Mouse (Mus musculus): ENCODE results near the gene Usp35. TPM values are rescaled to one million over a fixed set of nuclear protein-coding genes. Genes with fewer than 3 reads are reported as not detected.
A peak's percentile ranks its signal among the peaks of the same experiment; 100 is the strongest.

The Usp35 gene
- total and polyA plus RNA-seq, 3 experiments: 0.58 to 2.2 TPM; not detected in 1

- Histone ChIP-seq H3K9ac (ENCODE audit: control insufficient read depth, low read depth, low read length, poor library complexity, severe bottlenecking) (no peak overlapping the region), H3K36me3 (ENCODE audit: control insufficient read depth in 1 of 2, insufficient read depth in 2 of 2, low read length in 2 of 2) (peaks cover 0 to 12% of the 10 kb centered on the region in 2 experiments; a peak in 2 of 4 replicates), H3K27me3 (ENCODE audit: control insufficient read depth in 1 of 2, insufficient read depth in 2 of 2, low read length in 2 of 2) (no peaks in the 10 kb centered on the region), H3K27ac (ENCODE audit: control insufficient read depth, low read depth, low read length) (no peak overlapping the region), H3K79me2 (ENCODE audit: control insufficient read depth, insufficient read depth, low read length, poor library complexity) (no peaks in the 10 kb centered on the region), H3K4me3 (ENCODE audit: control insufficient read depth in 1 of 2, insufficient read depth in 1 of 2, low read depth in 2 of 2, low read length in 2 of 2) (no peak overlapping the region), H3K9me3 (replicated peaks; ENCODE audit: insufficient read depth, low read length) (no peaks in the 10 kb centered on the region), H3K4me1 (ENCODE audit: control insufficient read depth in 1 of 2, insufficient read depth in 2 of 2, low read length in 2 of 2) (peaks cover 10 to 21% of the 10 kb centered on the region in 2 experiments)
- peak; percentile 49 for DNase-seq (ENCODE audit: low read depth, low spot score)
- TF ChIP-seq TCF12 (IDR thresholded peaks at IDR 0.05; ENCODE audit: low read depth, low read length) (peak; percentile 45), USF1 (IDR thresholded peaks at IDR 0.05; ENCODE audit: low read depth, low read length) (no peak), KAT2A (conservative IDR thresholded peaks at IDR 0.05; ENCODE audit: low read depth, low read length) (no peak), CHD2 (IDR thresholded peaks at IDR 0.05; ENCODE audit: low read length) (no peak), UBTF (IDR thresholded peaks at IDR 0.05; ENCODE audit: borderline replicate concordance, insufficient read depth, low read depth, low read length) (no peak), MAFK (IDR thresholded peaks at IDR 0.05; ENCODE audit: borderline replicate concordance, low read depth, low read length) (no peak), MXI1 (IDR thresholded peaks at IDR 0.05; ENCODE audit: low read depth, low read length) (no peak), MEF2A (IDR thresholded peaks at IDR 0.05; ENCODE audit: extremely low read depth, insufficient replicate concordance, low read depth, low read length, poor library complexity, severe bottlenecking) (no peak), JUND (IDR thresholded peaks at IDR 0.05; ENCODE audit: low read depth, low read length) (no peak), CHD1 (IDR thresholded peaks at IDR 0.05; ENCODE audit: low read depth, low read length) (no peak), GATA1 (IDR thresholded peaks at IDR 0.05; ENCODE audit: low read depth, low read length) (0 out of 2 replicates have a peak, but pooled peaks have one; percentile 11), EP300 (IDR thresholded peaks at IDR 0.05; ENCODE audit: low read depth in 1 of 2, low read length in 2 of 2) (peak in 1 of 2 experiments; percentile 47; a peak in 1 of 4 replicates), TAL1 (IDR thresholded peaks at IDR 0.05; ENCODE audit: low read length) (no peak), HCFC1 (IDR thresholded peaks at IDR 0.05; ENCODE audit: low read depth, low read length) (no peak), SIN3A (IDR thresholded peaks at IDR 0.05; ENCODE audit: low read length) (no peak), CTCF (IDR thresholded peaks at IDR 0.05 in 2 of 3, conservative IDR thresholded peaks at IDR 0.05 in 1 of 3; ENCODE audit: control insufficient read depth in 1 of 3, insufficient read depth in 1 of 3, low read depth in 2 of 3, low read length in 3 of 3, poor library complexity in 1 of 3, severe bottlenecking in 1 of 3) (no peak), ZNF384 (IDR thresholded peaks at IDR 0.05; ENCODE audit: low read depth, low read length) (peak; percentile 78), NELFE (IDR thresholded peaks at IDR 0.05; ENCODE audit: low read depth, low read length) (no peak), MAZ (IDR thresholded peaks at IDR 0.05; ENCODE audit: low read depth, low read length) (no peak), POLR2AphosphoS2 (IDR thresholded peaks at IDR 0.05; ENCODE audit: low read length) (no peak)
Observed at GRCm38 (mm10) chr7:97346822-97347166, 15.0 kb upstream of the Usp35 start.

- no peak for DNase-seq (ENCODE audit: low read depth, low spot score)
- H3K27ac ChIP-seq (ENCODE audit: control insufficient read depth, low read depth, low read length): no peak overlapping the region
- no peaks in the 10 kb centered on the region for H3K9me3 ChIP-seq (replicated peaks; ENCODE audit: insufficient read depth, low read length)
- H3K79me2 ChIP-seq (ENCODE audit: control insufficient read depth, insufficient read depth, low read length, poor library complexity): no peaks in the 10 kb centered on the region
- TF ChIP-seq SMC3 (IDR thresholded peaks at IDR 0.05; ENCODE audit: low read depth, low read length) (no peak), HCFC1 (IDR thresholded peaks at IDR 0.05; ENCODE audit: low read depth, low read length) (no peak), ZNF384 (IDR thresholded peaks at IDR 0.05; ENCODE audit: low read depth, low read length) (no peak), CHD2 (IDR thresholded peaks at IDR 0.05; ENCODE audit: low read length) (no peak), TAL1 (IDR thresholded peaks at IDR 0.05; ENCODE audit: low read length) (no peak), MYB (IDR thresholded peaks at IDR 0.05; ENCODE audit: low read depth, low read length) (no peak), SIN3A (IDR thresholded peaks at IDR 0.05; ENCODE audit: low read length) (no peak), RCOR1 (IDR thresholded peaks at IDR 0.05; ENCODE audit: low read depth, low read length) (no peak), JUND (IDR thresholded peaks at IDR 0.05; ENCODE audit: low read depth, low read length) (no peak), CTCF (IDR thresholded peaks at IDR 0.05 in 2 of 3, conservative IDR thresholded peaks at IDR 0.05 in 1 of 3; ENCODE audit: control insufficient read depth in 1 of 3, insufficient read depth in 1 of 3, low read depth in 2 of 3, low read length in 3 of 3, poor library complexity in 1 of 3, severe bottlenecking in 1 of 3) (no peak), MEF2A (IDR thresholded peaks at IDR 0.05; ENCODE audit: extremely low read depth, insufficient replicate concordance, low read depth, low read length, poor library complexity, severe bottlenecking) (no peak), GATA1 (IDR thresholded peaks at IDR 0.05; ENCODE audit: low read depth, low read length) (no peak), TCF12 (IDR thresholded peaks at IDR 0.05; ENCODE audit: low read depth, low read length) (no peak), RAD21 (IDR thresholded peaks at IDR 0.05; ENCODE audit: low read depth, low read length) (no peak), POLR2AphosphoS2 (IDR thresholded peaks at IDR 0.05; ENCODE audit: low read length) (no peak), E2F4 (IDR thresholded peaks at IDR 0.05; ENCODE audit: borderline replicate concordance, low read depth, low read length) (no peak)
- no peak overlapping the region for H3K9ac ChIP-seq (ENCODE audit: control insufficient read depth, low read depth, low read length, poor library complexity, severe bottlenecking)
- H3K4me1 ChIP-seq (ENCODE audit: control insufficient read depth in 1 of 2, insufficient read depth in 2 of 2, low read length in 2 of 2): peaks cover 11 to 23% of the 10 kb centered on the region in 2 experiments
- no peaks in the 10 kb centered on the region for H3K27me3 ChIP-seq (ENCODE audit: control insufficient read depth in 1 of 2, insufficient read depth in 2 of 2, low read length in 2 of 2)
- H3K4me3 ChIP-seq (ENCODE audit: control insufficient read depth in 1 of 2, insufficient read depth in 1 of 2, low read depth in 2 of 2, low read length in 2 of 2): no peak overlapping the region
- H3K36me3 ChIP-seq (ENCODE audit: control insufficient read depth in 1 of 2, insufficient read depth in 2 of 2, low read length in 2 of 2): peaks cover 0 to 13% of the 10 kb centered on the region in 2 experiments; a peak in 2 of 4 replicates
Observed at GRCm38 (mm10) chr7:97346111-97346821, 14.4 kb upstream of the Usp35 start.
